Mouse (Mus musculus): ENCODE results near the gene Prpf4.

DNA sequence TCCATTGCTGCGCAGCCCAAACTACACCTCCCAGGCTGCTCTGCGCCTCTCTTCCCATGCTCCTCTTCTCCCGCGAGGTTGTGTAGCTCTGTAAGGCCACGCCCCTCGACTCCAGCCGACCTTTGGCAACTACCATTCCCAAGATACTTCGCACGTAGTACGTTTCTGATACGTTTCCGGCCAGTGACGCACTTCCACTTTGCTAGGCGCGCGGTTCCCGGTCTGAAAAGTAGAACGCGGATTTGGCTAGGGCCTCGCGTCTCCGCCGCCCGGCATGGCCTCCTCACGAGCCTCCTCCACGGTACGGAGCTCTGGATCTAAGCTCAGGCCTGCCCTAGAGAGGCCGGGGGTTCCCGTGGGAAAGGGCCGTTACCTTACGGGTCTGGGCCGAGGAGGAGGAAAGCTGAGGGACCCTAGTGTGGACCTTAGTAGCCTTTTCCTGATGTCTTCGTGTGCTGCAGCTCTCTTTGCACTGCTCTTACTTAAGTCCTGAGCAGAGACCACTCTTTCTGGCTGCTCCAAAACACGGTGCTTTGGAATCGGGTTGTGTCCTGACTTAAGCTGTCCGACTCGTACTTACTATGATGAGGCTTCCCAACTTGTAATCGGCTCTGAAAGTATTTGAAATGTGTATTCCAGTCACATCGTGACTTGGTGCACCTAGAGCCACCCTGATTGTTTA, at the start of gene Prpf4, which contains the start of gene Cdc26:
- TF ChIP-seq NRF1 (IDR thresholded peaks at IDR 0.05; ENCODE audit: low read depth, low read length) (peak; percentile 62; the same call in 1 of the 2 replicates), MAX (IDR thresholded peaks at IDR 0.05; ENCODE audit: low read length) (peak; percentile 71; the same call in 1 of the 2 replicates), CTCF (conservative IDR thresholded peaks at IDR 0.05 in 1 of 2, IDR thresholded peaks at IDR 0.05 in 1 of 2; ENCODE audit: low read depth in 2 of 2, low read length in 2 of 2) (no peak), SIN3A (IDR thresholded peaks at IDR 0.05; ENCODE audit: low read length) (peak; percentile 71; the same call in 1 of the 2 replicates), TCF12 (IDR thresholded peaks at IDR 0.05; ENCODE audit: low read depth, low read length) (peak; percentile 82)
